ENCODE assay signal across 28 mouse cellular contexts in genomic region chr7:110063731-110064130, GRCm38 (mm10). TPM values are rescaled to one million over a fixed set of nuclear protein-coding genes. Genes with fewer than 3 reads are reported as not detected.
DNase-seq lines count a peak whose midpoint lies in the region; ATAC-seq and TF ChIP-seq lines count a peak whose summit lies in the region.
"Had no signal": no experiment of that assay in that cellular context is flagged by ENCODE, and none has a peak within 500 bp of the region (broad histone marks: within the 10 kb centered on the region; RNA-seq: fewer than 3 reads in every experiment).

No protein-coding gene starts in this region.

- DNase-seq in gastrocnemius, adult 2 months = no peak
- DNase-seq in gastrocnemius, adult 8-10 months (ENCODE audit: low spot score in 2 of 2) = no peak
- no peak for DNase-seq in midbrain, embryonic 10.5 days (ENCODE audit: low spot score)
- DNase-seq in midbrain, embryonic 11.5 days (ENCODE audit: low spot score, missing footprints) = no peak
- peak; percentile 77 for DNase-seq in ZHBTc4 (ENCODE audit: low read depth, low spot score)
- no peak for DNase-seq in embryo, embryonic 9.5 days (ENCODE audit: extremely low spot score)
- no peak for DNase-seq in layer of hippocampus, postnatal 10 days (ENCODE audit: low spot score in 2 of 2)
- DNase-seq: adrenal gland, postnatal 25 days; B cell, adult 2 months; heart, postnatal 36 days; kidney, adult 2 months; kidney, postnatal 36 days; layer of hippocampus, postnatal 36 days; left cerebral cortex, postnatal 4 days; lung, embryonic 14.5 days; retina, postnatal 1 day; right cerebral cortex, postnatal 14 days; thymus, postnatal 14 days had no signal

- 96% methylated on average over 9 of the region's 9 CpGs for WGBS in midbrain, embryonic 10.5 days
- WGBS in midbrain, embryonic 11.5 days = 98% methylated on average over 9 of the region's 9 CpGs

- intact Hi-C loops in gastrocnemius, adult 2 months (cut with DNase I) = loop anchor here (5.0 kb wide), 1 partner anchor 59 kb away; the partner anchor contains the start of gene Wee1

- no peak for TF ChIP-seq POLR2A in myocyte (IDR thresholded peaks at IDR 0.05; ENCODE audit: insufficient read length, low read depth)

- H3K79me2 ChIP-seq in myocyte (ENCODE audit: control insufficient read depth, insufficient read depth) = peaks cover 61% of the 10 kb centered on the region

- peaks cover 20% of the 10 kb centered on the region for H3K4me1 ChIP-seq in midbrain, embryonic 10.5 days
- no peaks in the 10 kb centered on the region for H3K4me1 ChIP-seq in midbrain, embryonic 11.5 days (ENCODE audit: control insufficient read depth, insufficient read depth, low read length)

- H3K27ac ChIP-seq in gastrocnemius, adult 2 months = peak overlapping the region; percentile 100; the same call in 1 of the 2 replicates
- H3K27ac ChIP-seq in midbrain, embryonic 10.5 days (replicated peaks) = no peak overlapping the region
- H3K27ac ChIP-seq in midbrain, embryonic 11.5 days (ENCODE audit: low read depth, low read length) = no peak overlapping the region
- H3K27ac ChIP-seq: embryonic facial prominence, embryonic 12.5 days had no signal

- H3K4me2 ChIP-seq in midbrain, embryonic 11.5 days = no peak overlapping the region
- peak overlapping the region; percentile 91 for H3K4me2 ChIP-seq in myocyte (ENCODE audit: low read depth)

- H3ac ChIP-seq in myocyte (ENCODE audit: control insufficient read depth, insufficient read length) = no peak overlapping the region

- no peak overlapping the region for H3K4me3 ChIP-seq in gastrocnemius, adult 2 months
- 0 out of 2 replicates have a peak overlapping the region, but pooled peaks have one; percentile 72 for H3K4me3 ChIP-seq in midbrain, embryonic 10.5 days
- H3K4me3 ChIP-seq in midbrain, embryonic 11.5 days (ENCODE audit: low read depth, low read length) = no peak overlapping the region
- H3K4me3 ChIP-seq in myocyte = no peak overlapping the region
- H3K4me3 ChIP-seq: embryonic facial prominence, embryonic 12.5 days; intestine, embryonic 15.5 days; stomach, embryonic 15.5 days had no signal

- no peak for ATAC-seq in midbrain, embryonic 11.5 days (ENCODE audit: low FRiP score)
- ATAC-seq: forebrain, embryonic 14.5 days; hindbrain, postnatal 0 days; intestine, embryonic 15.5 days; midbrain, embryonic 13.5 days; Patski had no signal

- peaks cover 60% of the 10 kb centered on the region for H3K36me3 ChIP-seq in midbrain, embryonic 10.5 days
- no peaks in the 10 kb centered on the region; the same call in 1 of the 2 replicates for H3K36me3 ChIP-seq in midbrain, embryonic 11.5 days (ENCODE audit: control insufficient read depth, insufficient read depth, low read length)
- peaks cover 9% of the 10 kb centered on the region for H3K36me3 ChIP-seq in myocyte (ENCODE audit: control insufficient read depth, insufficient read depth)

- no peak overlapping the region for H3K9ac ChIP-seq in midbrain, embryonic 11.5 days (ENCODE audit: low read length)
- H3K9ac ChIP-seq: embryonic facial prominence, embryonic 12.5 days; intestine, embryonic 15.5 days; midbrain, embryonic 13.5 days; stomach, embryonic 15.5 days had no signal

- no peak for TF ChIP-seq CTCF in gastrocnemius, adult 2 months (IDR thresholded peaks at IDR 0.05)

- H3K27me3 ChIP-seq in midbrain, embryonic 10.5 days (ENCODE audit: low read depth, poor library complexity, severe bottlenecking) = no peaks in the 10 kb centered on the region
- no peaks in the 10 kb centered on the region for H3K27me3 ChIP-seq in midbrain, embryonic 11.5 days (ENCODE audit: control insufficient read depth, insufficient read depth, low read length)
- H3K27me3 ChIP-seq in myocyte (ENCODE audit: control insufficient read depth, insufficient read depth, insufficient read length) = no peaks in the 10 kb centered on the region
- H3K27me3 ChIP-seq: CH12.LX; embryonic facial prominence, embryonic 12.5 days; hindbrain, embryonic 12.5 days; intestine, embryonic 15.5 days; midbrain, embryonic 13.5 days; Patski; stomach, embryonic 15.5 days had no signal

- no peaks in the 10 kb centered on the region for H3K9me3 ChIP-seq in midbrain, embryonic 10.5 days (replicated peaks)
- no peaks in the 10 kb centered on the region for H3K9me3 ChIP-seq in midbrain, embryonic 11.5 days (ENCODE audit: control insufficient read depth, low read length)
- H3K9me3 ChIP-seq: embryonic facial prominence, embryonic 12.5 days; hindbrain, embryonic 12.5 days; intestine, embryonic 15.5 days; midbrain, embryonic 13.5 days; stomach, embryonic 15.5 days had no signal

TF ChIP-seq in myocyte, 11 proteins besides CTCF, POLR2A, EP300 and RAD21:
- TF ChIP-seq USF1 (IDR thresholded peaks at IDR 0.05; ENCODE audit: low read depth) (no peak), REST (IDR thresholded peaks at IDR 0.05; ENCODE audit: insufficient read depth, insufficient read length) (no peak), MYOG (IDR thresholded peaks at IDR 0.05; ENCODE audit: control insufficient read depth in 1 of 3, insufficient read depth in 1 of 3, insufficient read length in 2 of 3, low read depth in 2 of 3) (no peak), MAX (IDR thresholded peaks at IDR 0.05; ENCODE audit: low read depth) (no peak), MYOD1 (IDR thresholded peaks at IDR 0.05; ENCODE audit: control insufficient read depth in 1 of 3, insufficient read length in 2 of 3, low read depth in 2 of 3) (no peak), SRF (IDR thresholded peaks at IDR 0.05; ENCODE audit: control insufficient read depth, insufficient read length, low read depth) (no peak), E2F4 (IDR thresholded peaks at IDR 0.05; ENCODE audit: insufficient read depth) (no peak), POLR2AphosphoS2 (IDR thresholded peaks at IDR 0.05; ENCODE audit: insufficient read length, low read depth) (no peak), CEBPB (IDR thresholded peaks at IDR 0.05; ENCODE audit: insufficient read depth, poor library complexity, severe bottlenecking) (no peak)

RNA-seq across cellular contexts. Expression of gene Zfp143, which starts 2.7 kb away (rescaled TPM):
- total RNA-seq in gastrocnemius, adult 2 months (2021) = 1 to 10 TPM; 9.4 to 9.8 TPM
- 10 to 100 TPM in 2 of 4 experiments, 1 to 10 TPM in 2; 7.2 to 12.1 (median 10.4) TPM for total RNA-seq in gastrocnemius, adult 8-10 months (2022)
- polyA plus RNA-seq in midbrain, embryonic 10.5 days (2016; fragmentation: Nextera tagmentation; extraction: Ambion mirVana) = 26.9 and 31.0 TPM in 2 replicates
- 32.4 and 32.5 TPM in 2 replicates for polyA plus RNA-seq in midbrain, embryonic 11.5 days (2014; fragmentation: Nextera tagmentation; extraction: Ambion mirVana)
- 6.4 TPM for polyA plus RNA-seq in myocyte (2012; fragmentation: generic; extraction: Trizol)
- 1 to 10 TPM; 9.0 to 9.6 TPM for total RNA-seq in layer of hippocampus, postnatal 10 days (2021)

RNA-seq across cellular contexts. Expression of gene Ipo7, which starts 45.7 kb away (rescaled TPM):
- 100 to 1,000 TPM in 1 of 2 experiments, 10 to 100 TPM in 1; 96.4 to 101 TPM for total RNA-seq in gastrocnemius, adult 2 months (2021)
- total RNA-seq in gastrocnemius, adult 8-10 months (2022) = 100 to 1,000 TPM in 1 of 4 experiments, 10 to 100 TPM in 3; 79.8 to 101 (median 90.9) TPM
- 53.4 and 54.1 TPM in 2 replicates for polyA plus RNA-seq in midbrain, embryonic 10.5 days (2016; fragmentation: Nextera tagmentation; extraction: Ambion mirVana)
- polyA plus RNA-seq in midbrain, embryonic 11.5 days (2014; fragmentation: Nextera tagmentation; extraction: Ambion mirVana) = 37.8 and 40.2 TPM in 2 replicates
- 28.3 TPM for polyA plus RNA-seq in myocyte (2012; fragmentation: generic; extraction: Trizol)
- 10 to 100 TPM; 89.6 to 89.8 TPM for total RNA-seq in layer of hippocampus, postnatal 10 days (2021)

RNA-seq across cellular contexts. Expression of gene Wee1, which starts 58.1 kb away (rescaled TPM):
- total RNA-seq in gastrocnemius, adult 2 months (2021) = 1 to 10 TPM in 1 of 2 experiments, under 1 TPM in 1; 0.97 to 3.6 TPM
- total RNA-seq in gastrocnemius, adult 8-10 months (2022) = 1 to 10 TPM; 2.4 to 2.9 (median 2.4) TPM
- polyA plus RNA-seq in midbrain, embryonic 10.5 days (2016; fragmentation: Nextera tagmentation; extraction: Ambion mirVana) = 28.7 and 28.9 TPM in 2 replicates
- polyA plus RNA-seq in midbrain, embryonic 11.5 days (2014; fragmentation: Nextera tagmentation; extraction: Ambion mirVana) = 31.2 and 32.6 TPM in 2 replicates
- polyA plus RNA-seq in myocyte (2012; fragmentation: generic; extraction: Trizol) = 4.6 TPM
- total RNA-seq in layer of hippocampus, postnatal 10 days (2021) = 1 to 10 TPM; 8.4 to 8.5 TPM
